Mouse (Mus musculus) forebrain, embryonic 15.5 days (tissue): ENCODE data around the gene Il3. TPM values are rescaled to one million over a fixed set of nuclear protein-coding genes. Genes with fewer than 3 reads are reported as not detected.

Experiments used
- ATAC-seq: fragments of 200-750 bp; cut with Nextera tagmentation; replicated peaks from 2 replicates; pipeline ENCODE4 v1.8.0; 2017; ENCODE audit warnings: mild to moderate bottlenecking, moderate TSS enrichment, moderate library complexity
- H3K27ac ChIP-seq: fragments of 300-500 bp; sonication (generic); replicated peaks from 2 replicates; pipeline ENCODE4 v1.5.1; 2015; ENCODE audit warnings: mild to moderate bottlenecking, inconsistent platforms
- H3K27me3 ChIP-seq: fragments of 300-500 bp; sonication (generic); 2 replicates; pipeline ENCODE4 v1.6.1; 2015; ENCODE audit warnings: inconsistent platforms
- H3K36me3 ChIP-seq: fragments of 300-500 bp; sonication (generic); 2 replicates; pipeline ENCODE4 v1.6.1; 2015; ENCODE audit warnings: mild to moderate bottlenecking, inconsistent platforms
- H3K4me1 ChIP-seq: fragments of 300-500 bp; sonication (generic); 2 replicates; pipeline ENCODE4 v1.6.1; 2015; ENCODE audit warnings: inconsistent platforms
- H3K4me2 ChIP-seq: fragments of 300-500 bp; sonication (generic); replicated peaks from 2 replicates; pipeline ENCODE4 v1.6.1; 2015; ENCODE audit warnings: mild to moderate bottlenecking, inconsistent platforms
- H3K4me3 ChIP-seq: fragments of 300-500 bp; sonication (generic); 2 replicates; pipeline ENCODE4 v1.5.1; 2015; ENCODE audit warnings: mild to moderate bottlenecking, inconsistent platforms
- H3K9ac ChIP-seq: fragments of 300-500 bp; sonication (generic); replicated peaks from 2 replicates; pipeline ENCODE4 v1.6.1; 2015; ENCODE audit warnings: mild to moderate bottlenecking, inconsistent platforms
- H3K9me3 ChIP-seq: fragments of 300-500 bp; sonication (generic); 2 replicates; pipeline ENCODE4 v1.6.1; 2016; ENCODE audit warnings: inconsistent platforms
- WGBS: fragments of 180-500 bp; shearing (Covaris S2); methylation state at CpG from one replicate; pipeline ENCODE4 v1.1.7; 2015; ENCODE audit warnings: mixed read lengths; 5-methylcytosine and 5-hydroxymethylcytosine counted together
- polyA plus RNA-seq: library from polyadenylated mRNA; unstranded; fragments of >200 nt; fragmentation: Nextera tagmentation; extraction: Ambion mirVana; gene quantifications from 2 replicates; pipeline ENCODE4 v1.2.1, GENCODE M21; 2015

Gene Il3
- not detected in 2 replicates for polyA plus RNA-seq

- H3K27ac ChIP-seq, result no peak within 1 kb of the TSS
- H3K4me1 ChIP-seq, result no peaks in the 10 kb centered on the region
- H3K9ac ChIP-seq, result no peak within 1 kb of the TSS
- H3K27me3 ChIP-seq, result no peaks in the 10 kb centered on the region
- no peak within 1 kb of the TSS for H3K4me3 ChIP-seq
- H3K9me3 ChIP-seq, result no peaks in the 10 kb centered on the region
- no peak for ATAC-seq
- WGBS, result 85% methylated on average over 6 of the region's 6 CpGs
- no peak within 1 kb of the TSS for H3K4me2 ChIP-seq
- H3K36me3 ChIP-seq, result no peaks in the 10 kb centered on the region
Measured at GRCm38 (mm10) chr11:54267177-54267576, at the start of gene Il3. Gene Il3, minus strand, starts transcription at chr11:54267277.

GRCm38 (mm10) chr11:54315336-54315735, 48.3 kb upstream of the Il3 start:
- no peak for ATAC-seq
- Histone ChIP-seq H3K9me3 (no peaks in the 10 kb centered on the region), H3K9ac (no peak overlapping the region), H3K27me3 (no peaks in the 10 kb centered on the region), H3K4me3 (no peak overlapping the region), H3K4me1 (peaks cover 34% of the 10 kb centered on the region), H3K27ac (no peak overlapping the region), H3K4me2 (no peak overlapping the region), H3K36me3 (no peaks in the 10 kb centered on the region)
- WGBS, result 89% methylated on average over 5 of the region's 5 CpGs

- Histone ChIP-seq H3K36me3 (no peaks in the 10 kb centered on the region), H3K4me3 (no peak overlapping the region), H3K27ac (no peak overlapping the region), H3K9me3 (no peaks in the 10 kb centered on the region), H3K4me2 (no peak overlapping the region), H3K4me1 (peaks cover 34% of the 10 kb centered on the region), H3K9ac (no peak overlapping the region), H3K27me3 (no peaks in the 10 kb centered on the region)
- WGBS, result 9% methylated on average over 3 of the region's 3 CpGs
- ATAC-seq, result peak; percentile 61; the same call in 1 of the 2 replicates
Measured at GRCm38 (mm10) chr11:54314740-54315139, 47.7 kb upstream of the Il3 start.

- Histone ChIP-seq H3K27me3 (no peaks in the 10 kb centered on the region), H3K4me2 (no peak overlapping the region), H3K9ac (no peak overlapping the region), H3K4me3 (no peak overlapping the region), H3K36me3 (no peaks in the 10 kb centered on the region), H3K27ac (no peak overlapping the region), H3K9me3 (no peaks in the 10 kb centered on the region), H3K4me1 (peaks cover 34% of the 10 kb centered on the region)
- no peak for ATAC-seq
- WGBS, result 69% methylated on average over 7 of the region's 7 CpGs
Measured at GRCm38 (mm10) chr11:54313391-54314360, 46.6 kb upstream of the Il3 start.

GRCm38 (mm10) chr11:54312603-54313002, 45.5 kb upstream of the Il3 start:
- ATAC-seq, result no peak
- Histone ChIP-seq H3K4me2 (no peak overlapping the region), H3K9me3 (no peaks in the 10 kb centered on the region), H3K9ac (no peak overlapping the region), H3K4me3 (no peak overlapping the region), H3K36me3 (no peaks in the 10 kb centered on the region), H3K27ac (peak overlapping the region; percentile 46), H3K4me1 (peaks cover 37% of the 10 kb centered on the region), H3K27me3 (no peaks in the 10 kb centered on the region)
- 10% methylated on average over 1 of the region's 1 CpGs for WGBS

- Histone ChIP-seq H3K4me3 (no peak overlapping the region), H3K27ac (peak overlapping the region; percentile 46), H3K36me3 (no peaks in the 10 kb centered on the region), H3K27me3 (no peaks in the 10 kb centered on the region), H3K9me3 (no peaks in the 10 kb centered on the region), H3K4me1 (peaks cover 43% of the 10 kb centered on the region), H3K4me2 (no peak overlapping the region), H3K9ac (no peak overlapping the region)
- 3% methylated on average over 5 of the region's 5 CpGs for WGBS
- ATAC-seq, result peak; percentile 84
Measured at GRCm38 (mm10) chr11:54312021-54312420, 44.9 kb upstream of the Il3 start.

GRCm38 (mm10) chr11:54310588-54310987, 43.5 kb upstream of the Il3 start:
- no peak overlapping the region for H3K9ac ChIP-seq
- H3K9me3 ChIP-seq, result no peaks in the 10 kb centered on the region
- H3K36me3 ChIP-seq, result no peaks in the 10 kb centered on the region
- no peak overlapping the region for H3K4me3 ChIP-seq
- peaks cover 56% of the 10 kb centered on the region for H3K4me1 ChIP-seq
- H3K27me3 ChIP-seq, result no peaks in the 10 kb centered on the region
- ATAC-seq, result no peak
- H3K4me2 ChIP-seq, result no peak overlapping the region
- no peak overlapping the region for H3K27ac ChIP-seq
- WGBS, result 79% methylated on average over 2 of the region's 2 CpGs

- Histone ChIP-seq H3K27me3 (no peaks in the 10 kb centered on the region), H3K27ac (no peak overlapping the region), H3K4me2 (no peak overlapping the region), H3K4me3 (no peak overlapping the region), H3K9me3 (no peaks in the 10 kb centered on the region), H3K9ac (no peak overlapping the region), H3K4me1 (peaks cover 55% of the 10 kb centered on the region), H3K36me3 (no peaks in the 10 kb centered on the region)
- ATAC-seq, result no peak
- 81% methylated on average over 7 of the region's 7 CpGs for WGBS
Measured at GRCm38 (mm10) chr11:54307139-54307816, 40.2 kb upstream of the Il3 start.

GRCm38 (mm10) chr11:54305331-54305730, 38.3 kb upstream of the Il3 start:
- ATAC-seq, result no peak
- Histone ChIP-seq H3K4me3 (peak overlapping the region; percentile 91), H3K9me3 (no peaks in the 10 kb centered on the region), H3K4me2 (peak overlapping the region; percentile 69), H3K27ac (no peak overlapping the region), H3K9ac (peak overlapping the region; percentile 77), H3K36me3 (no peaks in the 10 kb centered on the region), H3K27me3 (no peaks in the 10 kb centered on the region), H3K4me1 (peaks cover 41% of the 10 kb centered on the region)
- 64% methylated on average over 3 of the region's 3 CpGs for WGBS

- ATAC-seq, result no peak
- H3K4me2 ChIP-seq, result peak overlapping the region; percentile 69
- peaks cover 41% of the 10 kb centered on the region for H3K4me1 ChIP-seq
- 3% methylated on average over 7 of the region's 7 CpGs for WGBS
- H3K36me3 ChIP-seq, result no peaks in the 10 kb centered on the region
- peak overlapping the region; percentile 77 for H3K9ac ChIP-seq
- peak overlapping the region; percentile 91 for H3K4me3 ChIP-seq
- no peaks in the 10 kb centered on the region for H3K27me3 ChIP-seq
- H3K27ac ChIP-seq, result peak overlapping the region; percentile 86
- H3K9me3 ChIP-seq, result no peaks in the 10 kb centered on the region
Measured at GRCm38 (mm10) chr11:54304471-54304873, 37.4 kb upstream of the Il3 start.

- peak within 1 kb of the TSS; percentile 91 for H3K4me3 ChIP-seq
- WGBS, result under 1% methylated on average over 59 of the region's 59 CpGs
- H3K4me2 ChIP-seq, result peak within 1 kb of the TSS; percentile 69
- no peaks in the 10 kb centered on the region for H3K36me3 ChIP-seq
- peak; percentile 74 for ATAC-seq
- H3K27me3 ChIP-seq, result no peaks in the 10 kb centered on the region
- H3K4me1 ChIP-seq, result peaks cover 41% of the 10 kb centered on the region
- H3K9me3 ChIP-seq, result no peaks in the 10 kb centered on the region
- H3K27ac ChIP-seq, result peak within 1 kb of the TSS; percentile 86
- H3K9ac ChIP-seq, result peak within 1 kb of the TSS; percentile 77
Measured at GRCm38 (mm10) chr11:54303728-54304470, 36.8 kb upstream of the Il3 start, which contains the start of gene Acsl6. Gene Acsl6, plus strand, starts transcription at chr11:54303798.
